Mouse (Mus musculus) brain, embryonic 18.5 days (tissue): ENCODE data around the gene Ascc3.

Experiments used
- DNase-seq: peaks from one replicate; pipeline ENCODE4 v3.0.0-alpha.2; 2012; ENCODE audit warnings: low read depth, low spot score

Ascc3 gene

GRCm38 (mm10) chr10:50592355-50593293, at the start of gene Ascc3:
Gene Ascc3, plus strand, starts transcription at chr10:50592669.
- peak; percentile 67 for DNase-seq

GRCm38 (mm10) chr10:50584721-50585120, 7.7 kb upstream of the Ascc3 start:
- no peak for DNase-seq

GRCm38 (mm10) chr10:50586556-50586955, 5.9 kb upstream of the Ascc3 start:
- no peak for DNase-seq

DNA sequence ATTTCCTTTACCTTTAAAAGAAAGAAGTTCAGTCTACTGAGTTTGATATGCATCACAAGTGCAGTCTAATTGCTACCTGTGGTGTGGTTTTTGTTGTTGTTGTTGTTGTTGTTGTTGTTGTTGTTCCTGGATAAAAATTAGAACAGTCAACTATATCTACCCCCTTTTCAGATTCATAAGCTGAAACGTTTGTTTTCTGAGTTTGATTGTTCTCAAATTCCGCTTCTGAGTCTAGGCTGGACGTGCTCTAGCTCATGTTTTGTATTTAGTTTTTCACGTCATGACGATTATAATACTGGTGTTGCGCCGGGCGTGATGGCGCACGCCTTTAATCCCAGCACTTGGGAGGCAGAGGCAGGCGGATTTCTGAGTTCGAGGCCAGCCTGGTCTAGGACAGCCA, 902 bp downstream of the Ascc3 start:
- no peak for DNase-seq

- DNase-seq, result no peak
Observed at GRCm38 (mm10) chr10:50595340-50595739, 2.9 kb downstream of the Ascc3 start.

- DNase-seq, result no peak
Observed at GRCm38 (mm10) chr10:50604919-50605318, 12.4 kb downstream of the Ascc3 start.

GRCm38 (mm10) chr10:50613840-50614239, 21.4 kb downstream of the Ascc3 start:
- no peak for DNase-seq

GRCm38 (mm10) chr10:50625874-50626273, 33.4 kb downstream of the Ascc3 start:
- no peak for DNase-seq

DNA sequence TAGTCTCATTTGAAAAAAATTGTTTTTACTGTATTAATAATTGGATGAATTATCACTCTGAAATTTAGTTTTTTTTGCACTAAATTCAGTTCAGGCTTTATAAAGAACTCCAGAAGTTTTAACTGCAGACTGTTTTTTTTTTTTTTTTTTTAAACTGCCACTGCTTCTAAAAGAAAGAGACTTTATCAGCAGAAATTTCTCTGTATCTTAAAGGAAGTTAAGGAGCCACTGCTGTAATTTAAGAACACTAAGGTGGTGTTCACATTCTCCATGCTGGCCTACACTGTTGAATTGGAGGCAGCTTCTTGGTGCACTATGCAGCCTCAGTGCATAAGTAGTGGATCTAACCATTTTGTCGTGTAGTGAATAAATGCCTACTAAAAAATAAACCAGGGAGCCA, 47.1 kb downstream of the Ascc3 start:
- no peak for DNase-seq

- no peak for DNase-seq
Observed at GRCm38 (mm10) chr10:50650612-50651011, 58.1 kb downstream of the Ascc3 start.

- DNase-seq, result no peak
Observed at GRCm38 (mm10) chr10:50653551-50653950, 61.1 kb downstream of the Ascc3 start.

DNA sequence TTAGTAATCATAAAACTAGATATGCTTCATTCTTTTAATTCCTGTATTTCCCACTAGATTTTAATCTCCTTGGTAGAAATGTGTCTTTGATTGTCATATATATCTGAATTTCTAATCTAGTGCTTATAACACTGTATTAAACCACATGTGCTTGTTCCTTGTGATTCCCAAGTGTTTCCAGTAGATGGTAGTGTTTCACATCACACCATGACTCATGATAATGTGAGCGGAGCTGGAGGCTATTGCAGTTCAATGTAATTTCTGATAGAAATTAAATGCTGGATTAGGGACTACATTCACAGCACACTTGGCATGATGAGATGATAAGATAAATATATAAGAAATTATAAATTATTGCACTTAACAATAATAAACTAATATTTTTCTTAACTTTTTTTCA, 64.9 kb downstream of the Ascc3 start:
- peak; percentile 20 for DNase-seq

GRCm38 (mm10) chr10:50671517-50671916, 79.0 kb downstream of the Ascc3 start:
- DNase-seq, result peak; percentile 12

DNA sequence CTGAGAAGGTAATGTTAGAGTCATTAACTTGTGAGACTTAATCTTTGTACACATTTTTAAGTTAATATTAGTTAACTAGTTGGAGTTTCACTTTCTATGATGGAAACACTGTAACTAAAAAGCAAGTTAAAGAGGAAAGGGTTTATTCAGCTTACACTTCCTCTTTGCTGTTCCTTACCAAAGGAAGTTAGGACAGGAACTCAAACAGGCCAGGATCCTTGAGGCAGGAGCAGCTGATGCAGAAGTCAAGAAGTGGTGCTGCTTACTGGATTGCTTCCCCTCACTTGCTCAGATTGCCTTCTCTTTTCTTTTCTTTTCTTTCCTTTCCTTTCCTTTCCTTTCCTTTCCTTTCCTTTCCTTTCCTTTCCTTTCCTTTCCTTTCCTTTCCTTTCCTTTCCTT, 97.9 kb downstream of the Ascc3 start:
- no peak for DNase-seq

DNA sequence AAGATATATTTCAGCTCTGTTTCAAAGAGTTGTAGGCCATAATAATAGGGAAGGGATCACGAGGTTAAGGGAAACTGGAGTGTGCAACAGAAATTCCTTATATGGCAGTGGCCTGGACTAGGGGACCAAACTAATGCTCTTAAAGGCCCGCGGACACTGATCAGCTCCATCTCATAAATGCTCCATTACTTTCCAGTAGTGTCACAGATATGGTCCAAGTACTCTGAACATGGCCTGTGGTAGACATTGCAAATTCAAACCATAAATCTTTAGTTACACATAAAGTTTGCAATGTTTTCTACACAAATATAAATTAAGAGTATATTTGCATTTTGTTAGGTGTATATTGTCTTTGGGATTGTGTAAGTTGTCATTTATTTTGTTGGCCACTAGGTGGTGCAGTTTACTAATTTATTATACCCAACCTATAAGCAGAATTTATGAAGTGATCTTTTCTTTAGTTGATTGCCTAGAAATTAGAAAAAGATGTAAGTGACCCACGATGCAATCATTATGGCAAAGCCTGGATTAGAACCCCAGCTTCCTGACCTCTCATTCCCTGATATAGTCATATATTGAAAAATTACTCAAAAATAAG, 106.5 kb downstream of the Ascc3 start:
- DNase-seq, result peak; percentile 12

DNA sequence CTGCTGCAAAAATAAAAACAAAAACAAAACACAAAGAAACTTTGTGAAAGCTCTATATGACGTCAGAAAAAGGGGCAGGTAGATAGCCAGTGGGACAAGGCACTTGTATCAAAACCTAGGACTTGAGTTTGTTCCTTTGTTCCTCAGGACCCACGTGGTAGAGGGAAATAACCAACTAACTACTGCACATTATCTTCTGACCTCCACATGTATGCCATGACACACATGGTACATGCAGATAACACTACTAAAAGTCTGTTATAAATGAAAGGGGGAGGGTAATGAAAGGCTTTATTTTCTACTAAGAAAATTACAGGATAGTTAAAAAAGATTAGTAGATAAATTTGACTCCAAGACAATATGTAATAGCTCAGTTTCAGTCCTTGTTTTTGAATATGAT, 109.3 kb downstream of the Ascc3 start:
- DNase-seq, result no peak

- DNase-seq, result no peak
Observed at GRCm38 (mm10) chr10:50702361-50702760, 109.9 kb downstream of the Ascc3 start.

- DNase-seq, result peak; percentile 61
Observed at GRCm38 (mm10) chr10:50704202-50704601, 111.7 kb downstream of the Ascc3 start.

GRCm38 (mm10) chr10:50704898-50705297, 112.4 kb downstream of the Ascc3 start:
- DNase-seq, result no peak

- no peak for DNase-seq
Observed at GRCm38 (mm10) chr10:50711286-50711685, 118.8 kb downstream of the Ascc3 start.

- DNase-seq, result no peak
Observed at GRCm38 (mm10) chr10:50711765-50712164, 119.3 kb downstream of the Ascc3 start.

GRCm38 (mm10) chr10:50733459-50733858, 141.0 kb downstream of the Ascc3 start:
- DNase-seq, result no peak

DNA sequence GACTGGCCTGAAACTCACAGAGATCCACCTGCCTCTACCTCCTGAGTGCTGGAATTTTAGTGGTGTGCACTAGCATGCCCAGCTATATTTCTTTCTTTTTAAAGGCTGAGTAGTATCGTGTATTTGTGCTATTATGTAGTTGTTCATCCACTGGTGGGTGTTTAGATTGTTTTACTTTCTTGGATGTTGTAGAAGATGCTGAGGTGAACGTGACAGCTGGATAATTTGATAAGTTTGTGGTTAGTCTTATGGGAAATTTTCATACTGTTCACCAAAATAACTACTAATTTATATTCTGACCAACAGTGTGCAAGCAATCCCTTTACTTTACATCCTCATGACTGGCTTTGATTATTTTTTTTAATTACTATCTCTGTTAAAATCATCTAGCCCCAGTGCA, 169.6 kb downstream of the Ascc3 start:
- DNase-seq, result no peak
